Mouse (Mus musculus) midbrain, embryonic 14.5 days (tissue): ENCODE measurements around the gene Krt16. TPM values are rescaled to one million over a fixed set of nuclear protein-coding genes. Genes with fewer than 3 reads are reported as not detected.
A peak's percentile ranks its signal among the peaks of the same experiment; 100 is the strongest.

Source experiments
- ATAC-seq: fragments of 200-750 bp; cut with Nextera tagmentation; 2 replicates; pipeline ENCODE4 v1.8.0; 2017; ENCODE audit warnings: moderate number of reproducible peaks, moderate library complexity; ENCODE audit not compliant: low FRiP score, low TSS enrichment
- DNase-seq: peaks from one replicate; pipeline ENCODE4 v3.0.0-alpha.2; 2015
- H3K27ac ChIP-seq: fragments of 300-500 bp; sonication (generic); replicated peaks from 2 replicates; pipeline ENCODE4 v1.5.1; 2014; ENCODE audit warnings: mild to moderate bottlenecking, low read depth, low read length, moderate library complexity
- H3K27me3 ChIP-seq: fragments of 300-500 bp; sonication (generic); 2 replicates; pipeline ENCODE4 v1.6.1; 2014; ENCODE audit warnings: low read length, control low read depth, mixed read lengths; ENCODE audit not compliant: control insufficient read depth, insufficient read depth
- H3K36me3 ChIP-seq: fragments of 300-500 bp; sonication (generic); 2 replicates; pipeline ENCODE4 v1.6.1; 2014; ENCODE audit warnings: low read length, control low read depth; ENCODE audit not compliant: control insufficient read depth, insufficient read depth
- H3K4me1 ChIP-seq: fragments of 300-500 bp; sonication (generic); 2 replicates; pipeline ENCODE4 v1.6.1; 2014; ENCODE audit warnings: mild to moderate bottlenecking, antibody characterized with exemption, low read length, control low read depth; ENCODE audit not compliant: control insufficient read depth, insufficient read depth
- H3K4me2 ChIP-seq: fragments of 300-500 bp; sonication (generic); 2 replicates; pipeline ENCODE4 v1.6.1; 2014; ENCODE audit warnings: mild to moderate bottlenecking, low read length, moderate library complexity
- H3K4me3 ChIP-seq: fragments of 300-500 bp; sonication (generic); replicated peaks from 2 replicates; pipeline ENCODE4 v1.5.1; 2014; ENCODE audit warnings: low read depth, low read length
- H3K9ac ChIP-seq: fragments of 300-500 bp; sonication (generic); replicated peaks from 2 replicates; pipeline ENCODE4 v1.6.1; 2014; ENCODE audit warnings: mild to moderate bottlenecking, low read length, moderate library complexity
- H3K9me3 ChIP-seq: fragments of 300-500 bp; sonication (generic); 2 replicates; pipeline ENCODE4 v1.6.1; 2016; ENCODE audit warnings: low read length, control low read depth, mixed read lengths; ENCODE audit not compliant: control insufficient read depth
- WGBS: fragments of 180-500 bp; shearing (Covaris S2); extraction: QIAGEN DNeasy Blood & Tissue Kit; methylation state at CpG from one replicate; pipeline ENCODE4 v1.1.7; 2014; 5-methylcytosine and 5-hydroxymethylcytosine counted together
- polyA plus RNA-seq: library from polyadenylated mRNA; unstranded; fragments of >200 nt; fragmentation: Nextera tagmentation; extraction: Ambion mirVana; gene quantifications from 2 replicates; pipeline ENCODE4 v1.2.1, GENCODE M21; 2014

The Krt16 gene
- polyA plus RNA-seq, 1 experiment from 2014 or later: not detected

- H3K27me3 ChIP-seq: no peaks in the 10 kb centered on the region
- H3K4me3 ChIP-seq: no peak overlapping the region
- ATAC-seq: no peak
- DNase-seq: no peak
- H3K4me2 ChIP-seq: no peak overlapping the region
- no peaks in the 10 kb centered on the region for H3K36me3 ChIP-seq
- WGBS: 85% methylated on average over 4 of the region's 4 CpGs
- no peak overlapping the region for H3K27ac ChIP-seq
- no peaks in the 10 kb centered on the region for H3K4me1 ChIP-seq
- no peak overlapping the region for H3K9ac ChIP-seq
- H3K9me3 ChIP-seq: no peaks in the 10 kb centered on the region
Measured at GRCm38 (mm10) chr11:100219304-100219703, 29.4 kb downstream of the Krt16 start.

- WGBS: 64% methylated on average over 6 of the region's 6 CpGs
- no peak for DNase-seq
- H3K4me1 ChIP-seq: no peaks in the 10 kb centered on the region
- ATAC-seq: no peak
- H3K9ac ChIP-seq: no peak overlapping the region
- no peak overlapping the region for H3K4me3 ChIP-seq
- H3K9me3 ChIP-seq: no peaks in the 10 kb centered on the region
- no peak overlapping the region for H3K4me2 ChIP-seq
- H3K36me3 ChIP-seq: no peaks in the 10 kb centered on the region
- no peak overlapping the region for H3K27ac ChIP-seq
- no peaks in the 10 kb centered on the region for H3K27me3 ChIP-seq
Measured at GRCm38 (mm10) chr11:100208542-100208941, 40.2 kb downstream of the Krt16 start.

- Histone ChIP-seq H3K36me3 (no peaks in the 10 kb centered on the region), H3K27me3 (no peaks in the 10 kb centered on the region)
Measured at GRCm38 (mm10) chr11:100207498-100207897, 41.2 kb downstream of the Krt16 start, which contains the start of gene Krt14. Gene Krt14, minus strand, starts transcription at chr11:100207548.

GRCm38 (mm10) chr11:100203448-100203847 is 45.3 kb downstream of the Krt16 start:
- DNase-seq (peak; percentile 39), ATAC-seq (no peak)
- no peak overlapping the region for H3K27ac ChIP-seq

More at GRCm38 (mm10) chr11:100207498-100207897, 41.2 kb downstream of the Krt16 start, which contains the start of gene Krt14:
- ATAC-seq (no peak), DNase-seq (no peak)
- Histone ChIP-seq H3K4me1 (no peaks in the 10 kb centered on the region), H3K9ac (no peak within 1 kb of the TSS), H3K4me2 (no peak within 1 kb of the TSS), H3K27ac (no peak within 1 kb of the TSS), H3K9me3 (no peaks in the 10 kb centered on the region), H3K4me3 (no peak within 1 kb of the TSS)
- WGBS: 92% methylated on average over 8 of the region's 8 CpGs

DNA sequence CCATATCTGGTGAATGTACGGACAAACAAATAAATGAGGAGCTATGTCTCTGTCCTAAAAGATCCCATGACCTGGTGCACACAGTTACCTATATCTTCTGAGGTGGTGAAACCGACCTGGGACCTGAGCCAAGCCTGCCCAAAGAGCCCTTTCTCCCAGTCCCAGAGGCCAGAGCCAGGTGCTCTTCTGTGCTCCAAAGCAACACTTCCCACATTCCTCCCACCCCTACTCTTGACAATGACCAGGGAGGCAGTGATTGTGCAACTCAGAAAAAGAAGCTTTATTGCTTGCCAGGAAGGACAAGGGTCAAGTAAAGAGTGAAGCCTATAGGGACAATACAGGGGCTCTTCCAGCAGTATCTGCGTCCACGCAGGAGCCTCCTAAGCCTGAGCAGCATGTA is 45.8 kb downstream of the Krt16 start:
- no peaks in the 10 kb centered on the region for H3K36me3 ChIP-seq
- H3K4me3 ChIP-seq: no peak overlapping the region
- no peak overlapping the region for H3K27ac ChIP-seq
- H3K27me3 ChIP-seq: no peaks in the 10 kb centered on the region
- no peak for ATAC-seq
- 84% methylated on average over 4 of the region's 4 CpGs for WGBS
- no peak overlapping the region for H3K4me2 ChIP-seq
- no peak for DNase-seq
- H3K9ac ChIP-seq: no peak overlapping the region
- no peaks in the 10 kb centered on the region for H3K4me1 ChIP-seq
- H3K9me3 ChIP-seq: no peaks in the 10 kb centered on the region

More at GRCm38 (mm10) chr11:100203448-100203847, 45.3 kb downstream of the Krt16 start:
- Histone ChIP-seq H3K36me3 (no peaks in the 10 kb centered on the region), H3K9ac (no peak overlapping the region), H3K27me3 (no peaks in the 10 kb centered on the region), H3K4me1 (no peaks in the 10 kb centered on the region), H3K4me3 (no peak overlapping the region), H3K4me2 (no peak overlapping the region), H3K9me3 (no peaks in the 10 kb centered on the region)
- WGBS: 26% methylated on average over 6 of the region's 6 CpGs

DNA sequence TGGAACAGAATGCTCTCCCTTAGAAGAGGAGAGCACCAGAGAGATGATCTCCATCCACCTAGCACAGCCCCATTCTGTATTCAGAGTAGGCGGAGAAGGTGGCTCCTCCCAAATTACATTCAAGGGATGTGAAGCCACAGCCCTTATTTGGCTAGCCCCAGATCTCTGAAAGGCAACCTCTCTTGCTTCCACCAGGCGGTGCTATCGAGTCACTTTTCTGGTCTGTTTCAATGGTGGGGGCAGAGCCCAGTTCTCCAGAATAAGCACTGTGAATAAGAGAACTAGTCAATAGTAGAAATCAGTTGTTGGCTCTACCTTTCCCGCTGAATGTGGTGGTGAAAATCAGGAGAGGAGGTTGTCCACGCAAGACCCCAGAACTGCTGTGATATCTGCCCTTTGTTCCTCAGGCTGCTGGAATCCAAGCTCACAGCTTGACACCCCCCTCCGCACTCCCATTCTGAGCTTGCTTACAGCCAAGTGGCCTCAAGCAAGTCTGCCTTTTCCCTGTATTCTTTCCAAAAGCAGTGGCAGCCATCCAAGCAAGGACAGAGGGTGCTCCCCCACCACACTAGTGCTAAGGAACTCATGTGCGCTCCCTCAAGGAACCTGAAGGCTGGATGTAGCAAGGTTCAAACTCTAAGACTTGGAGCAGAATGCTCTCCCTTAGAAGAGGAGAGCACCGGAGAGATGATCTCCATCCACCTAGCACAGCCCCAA is 48.4 kb downstream of the Krt16 start:
- 51% methylated on average over 8 of the region's 8 CpGs for WGBS
- DNase-seq (peak; percentile 12), ATAC-seq (no peak)
- no peaks in the 10 kb centered on the region for H3K4me1 ChIP-seq
- no peaks in the 10 kb centered on the region for H3K9me3 ChIP-seq
- no peak overlapping the region for H3K27ac ChIP-seq
- H3K27me3 ChIP-seq: no peaks in the 10 kb centered on the region
- no peak overlapping the region for H3K4me2 ChIP-seq
- H3K4me3 ChIP-seq: no peak overlapping the region
- no peaks in the 10 kb centered on the region for H3K36me3 ChIP-seq
- H3K9ac ChIP-seq: no peak overlapping the region

DNA sequence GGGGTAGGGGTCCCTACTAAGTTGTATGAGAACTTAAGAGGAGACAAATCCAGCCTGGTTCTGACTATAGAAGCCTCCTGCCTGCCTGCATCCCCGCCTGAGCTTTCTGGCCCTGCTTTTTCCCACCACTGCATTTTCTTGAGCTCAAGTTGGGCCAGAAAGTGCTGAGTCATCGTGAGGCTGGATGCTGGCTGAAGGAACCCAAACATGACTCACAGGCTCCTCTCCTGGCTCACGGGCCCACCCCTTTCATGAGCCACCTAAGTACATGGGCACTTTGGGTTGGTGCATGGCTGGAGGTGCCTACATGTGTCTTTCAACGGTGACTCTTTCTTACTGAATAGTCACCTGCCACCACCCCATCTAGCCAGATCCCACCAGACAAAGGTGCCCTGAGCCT is 50.0 kb downstream of the Krt16 start:
- Histone ChIP-seq H3K27me3 (no peaks in the 10 kb centered on the region), H3K4me3 (no peak overlapping the region), H3K9me3 (no peaks in the 10 kb centered on the region), H3K4me2 (no peak overlapping the region), H3K9ac (no peak overlapping the region), H3K4me1 (no peaks in the 10 kb centered on the region), H3K36me3 (no peaks in the 10 kb centered on the region), H3K27ac (no peak overlapping the region)
- 77% methylated on average over 4 of the region's 4 CpGs for WGBS
- ATAC-seq: no peak
- DNase-seq: no peak

Other genes with a start within 250 kb of the Krt16 start
- not detected in 2 replicates for gene Krt33a, start 232.7 kb downstream of the Krt16 start, polyA plus RNA-seq
- not detected in 2 replicates for gene Krt33b, start 219.0 kb downstream of the Krt16 start, polyA plus RNA-seq
- not detected in 2 replicates for gene Krt34, start 207.3 kb downstream of the Krt16 start, polyA plus RNA-seq
- not detected in 2 replicates for gene Krt31, start 198.4 kb downstream of the Krt16 start, polyA plus RNA-seq
- not detected in 2 replicates for gene Krt32, start 160.7 kb downstream of the Krt16 start, polyA plus RNA-seq
- gene Krt35, start 152.7 kb downstream of the Krt16 start, polyA plus RNA-seq: not detected in 2 replicates
- not detected in 2 replicates for gene Krt36, start 143.3 kb downstream of the Krt16 start, polyA plus RNA-seq
- not detected in 2 replicates for gene Krt13, start 127.3 kb downstream of the Krt16 start, polyA plus RNA-seq
- 0.16 TPM in 1 of 2 replicates, not detected in the other for gene Krt15, start 113.0 kb downstream of the Krt16 start, polyA plus RNA-seq
- 0.72 and 1.4 TPM in 2 replicates for gene Krt19, start 100.2 kb downstream of the Krt16 start, polyA plus RNA-seq
- gene Krt9, start 55.7 kb downstream of the Krt16 start, polyA plus RNA-seq: not detected in 2 replicates
- gene Krt14, start 41.4 kb downstream of the Krt16 start, polyA plus RNA-seq: not detected in 2 replicates
- gene Krt17, start 12.1 kb upstream of the Krt16 start, polyA plus RNA-seq: not detected in 2 replicates
- gene Krt42, start 21.0 kb upstream of the Krt16 start, polyA plus RNA-seq: not detected in 2 replicates
- 1,318 and 1,476 TPM in 2 replicates for gene Eif1, start 71.0 kb upstream of the Krt16 start, polyA plus RNA-seq
- gene Gast, start 85.5 kb upstream of the Krt16 start, polyA plus RNA-seq: 0.93 and 1.3 TPM in 2 replicates
- gene Hap1, start 107.2 kb upstream of the Krt16 start, polyA plus RNA-seq: 108 and 170 TPM in 2 replicates
- 70.0 and 75.2 TPM in 2 replicates for gene Jup, start 148.9 kb upstream of the Krt16 start, polyA plus RNA-seq
- gene P3h4, start 165.9 kb upstream of the Krt16 start, polyA plus RNA-seq: 13.9 and 16.4 TPM in 2 replicates
- gene Fkbp10, start 166.8 kb upstream of the Krt16 start, polyA plus RNA-seq: 9.0 and 20.1 TPM in 2 replicates
- gene Nt5c3b, start 192.9 kb upstream of the Krt16 start, polyA plus RNA-seq: 84.9 and 100 TPM in 2 replicates
- 0.55 and 0.82 TPM in 2 replicates for gene Klhl10, start 193.0 kb upstream of the Krt16 start, polyA plus RNA-seq
- gene Klhl11, start 223.8 kb upstream of the Krt16 start, polyA plus RNA-seq: 17.6 and 18.8 TPM in 2 replicates